Mouse (Mus musculus): ENCODE results near the gene Astn1. TPM values are rescaled to one million over a fixed set of nuclear protein-coding genes. Genes with fewer than 3 reads are reported as not detected.

Gene Astn1
- polyA plus RNA-seq, 1 experiment from 2014 or later, result 59.6 TPM

DNA sequence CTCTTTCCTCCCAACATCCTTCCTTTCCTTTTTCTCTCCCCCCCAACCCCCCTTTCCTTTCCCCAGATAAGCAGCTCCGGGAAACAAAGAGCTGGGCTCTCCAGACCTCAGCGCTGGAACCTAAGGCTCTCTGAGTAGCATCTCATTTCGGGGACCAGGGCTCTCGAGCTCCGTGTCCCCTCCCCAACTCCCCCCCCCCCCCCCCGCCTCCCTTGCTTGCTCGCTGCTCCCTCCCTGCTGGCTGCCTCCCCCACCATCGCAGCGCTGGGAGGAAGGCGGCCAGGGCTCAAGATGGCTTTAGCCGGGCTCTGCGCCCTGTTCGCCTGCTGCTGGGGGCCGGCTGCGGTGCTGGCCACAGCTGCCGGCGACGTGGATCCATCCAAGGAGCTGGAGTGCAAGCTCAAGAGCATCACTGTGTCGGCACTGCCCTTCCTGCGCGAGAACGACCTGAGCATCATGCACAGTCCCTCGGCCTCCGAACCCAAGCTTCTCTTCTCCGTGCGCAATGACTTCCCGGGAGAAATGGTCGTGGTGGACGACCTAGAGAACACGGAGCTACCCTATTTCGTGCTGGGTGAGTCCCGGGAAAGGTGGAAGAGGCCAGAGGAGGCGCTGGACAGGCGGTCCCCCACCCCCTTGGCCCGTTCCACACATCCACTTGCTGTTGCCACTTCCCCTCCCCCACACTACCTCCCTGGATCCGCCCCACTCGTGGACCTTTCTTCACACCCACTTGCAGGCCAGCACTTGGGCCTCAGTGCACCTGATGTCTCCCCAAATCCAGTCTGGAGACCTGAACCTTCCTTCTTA is 424 bp downstream of the Astn1 start:
- Histone ChIP-seq H3K27me3 (ENCODE audit: control insufficient read depth, insufficient read depth, low read length) (no peaks in the 10 kb centered on the region), H3K9ac (replicated peaks; ENCODE audit: low read length) (peak overlapping the region; percentile 98), H3K9me3 (ENCODE audit: control insufficient read depth, low read length) (no peaks in the 10 kb centered on the region), H3K4me2 (ENCODE audit: low read length) (peak overlapping the region; percentile 89), H3K36me3 (ENCODE audit: control insufficient read depth, insufficient read depth, low read length) (0 out of 2 replicates have a peak, but pooled peaks cover 2% of the 10 kb centered on the region), H3K4me3 (replicated peaks; ENCODE audit: low read depth, low read length) (peak overlapping the region; percentile 65), H3K27ac (replicated peaks; ENCODE audit: low read depth, low read length) (peak overlapping the region; percentile 98), H3K4me1 (ENCODE audit: control insufficient read depth, insufficient read depth, low read length) (peaks cover 28% of the 10 kb centered on the region)
- DNase-seq (peak; percentile 83), ATAC-seq (ENCODE audit: low FRiP score, low TSS enrichment) (peak; percentile 80)
- under 1% methylated on average over 35 of the region's 37 CpGs for WGBS

DNA sequence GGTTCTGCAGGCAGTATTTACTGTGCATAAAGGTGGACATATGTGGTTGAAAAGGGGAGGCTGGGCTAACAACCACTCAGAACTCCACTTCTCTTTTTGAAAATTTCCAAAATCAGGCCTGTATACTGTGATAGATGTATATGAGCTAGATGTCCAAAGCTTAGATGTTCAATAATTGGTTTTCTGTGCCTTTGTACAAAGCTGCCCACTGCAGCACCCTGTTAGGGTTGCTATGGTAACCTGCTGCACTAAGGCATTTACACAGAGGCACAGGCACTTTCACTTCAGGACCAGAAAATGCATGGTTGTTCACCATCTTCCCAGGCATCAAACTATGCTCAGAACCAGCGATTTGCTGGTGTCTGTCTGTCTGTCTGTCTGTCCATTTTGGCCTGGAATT is 2.4 kb downstream of the Astn1 start:
- H3K27me3 ChIP-seq (ENCODE audit: control insufficient read depth, insufficient read depth, low read length), result no peaks in the 10 kb centered on the region
- peaks cover 28% of the 10 kb centered on the region for H3K4me1 ChIP-seq (ENCODE audit: control insufficient read depth, insufficient read depth, low read length)
- peak overlapping the region; percentile 65 for H3K4me3 ChIP-seq (replicated peaks; ENCODE audit: low read depth, low read length)
- WGBS, result 19% methylated on average over 1 of the region's 1 CpGs
- H3K27ac ChIP-seq (replicated peaks; ENCODE audit: low read depth, low read length), result peak overlapping the region; percentile 98; the same call in 1 of the 2 replicates
- peak; percentile 83 for DNase-seq
- no peaks in the 10 kb centered on the region for H3K9me3 ChIP-seq (ENCODE audit: control insufficient read depth, low read length)
- H3K4me2 ChIP-seq (ENCODE audit: low read length), result peak overlapping the region; percentile 89
- 0 out of 2 replicates have a peak, but pooled peaks cover 4% of the 10 kb centered on the region for H3K36me3 ChIP-seq (ENCODE audit: control insufficient read depth, insufficient read depth, low read length)
- ATAC-seq (ENCODE audit: low FRiP score, low TSS enrichment), result peak; percentile 57
- H3K9ac ChIP-seq (replicated peaks; ENCODE audit: low read length), result peak overlapping the region; percentile 53; the same call in 1 of the 2 replicates

DNA sequence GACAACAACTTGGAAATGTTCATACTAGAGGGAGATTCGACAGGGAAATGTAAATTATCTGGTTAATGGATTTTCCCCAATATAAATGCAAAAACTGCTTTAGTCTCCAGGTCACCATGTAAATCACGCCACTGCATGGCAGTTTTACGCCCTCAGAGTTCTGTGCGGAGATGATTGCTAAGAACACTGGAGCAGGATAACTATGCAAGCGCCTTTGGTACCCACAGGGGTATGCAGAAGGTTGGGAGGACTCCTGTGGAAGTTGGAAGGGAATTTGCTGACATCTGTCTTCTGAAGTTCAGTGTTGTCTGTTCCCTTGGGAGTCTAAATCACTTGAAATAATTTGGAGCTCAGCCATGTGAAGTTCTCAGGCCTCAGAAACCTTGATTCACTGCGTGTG is 20.2 kb downstream of the Astn1 start:
- peaks cover 10% of the 10 kb centered on the region; the same call in 1 of the 2 replicates for H3K36me3 ChIP-seq (ENCODE audit: control insufficient read depth, insufficient read depth, low read length)
- no peak overlapping the region for H3K9ac ChIP-seq (replicated peaks; ENCODE audit: low read length)
- 88% methylated on average over 6 of the region's 6 CpGs for WGBS
- peaks cover 3% of the 10 kb centered on the region; the same call in 1 of the 2 replicates for H3K4me1 ChIP-seq (ENCODE audit: control insufficient read depth, insufficient read depth, low read length)
- DNase-seq, result no peak
- no peaks in the 10 kb centered on the region for H3K27me3 ChIP-seq (ENCODE audit: control insufficient read depth, insufficient read depth, low read length)
- no peak overlapping the region for H3K4me3 ChIP-seq (replicated peaks; ENCODE audit: low read depth, low read length)
- H3K4me2 ChIP-seq (ENCODE audit: low read length), result no peak overlapping the region
- no peak for ATAC-seq (ENCODE audit: low FRiP score, low TSS enrichment)
- no peak overlapping the region for H3K27ac ChIP-seq (replicated peaks; ENCODE audit: low read depth, low read length)
- no peaks in the 10 kb centered on the region for H3K9me3 ChIP-seq (ENCODE audit: control insufficient read depth, low read length)

DNA sequence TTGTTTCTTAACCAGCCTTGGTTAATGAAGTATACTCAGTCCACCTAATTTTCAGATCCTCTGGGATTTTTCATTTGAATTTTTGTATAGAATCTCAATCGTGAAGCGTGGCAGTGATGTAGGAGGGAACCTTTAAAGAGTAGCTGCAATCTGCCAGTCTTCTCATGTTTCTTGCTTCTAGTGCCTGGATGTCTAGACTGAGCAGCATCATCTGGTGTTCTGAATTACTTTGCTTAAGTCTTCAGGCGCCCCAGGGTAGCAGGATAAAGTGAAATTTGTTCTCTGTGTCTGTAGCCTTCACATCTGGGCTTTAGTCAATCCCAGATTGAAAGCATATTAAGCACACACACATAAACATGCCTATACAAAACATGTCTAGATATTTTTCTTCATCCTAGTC is 21.1 kb downstream of the Astn1 start:
- Histone ChIP-seq H3K27me3 (ENCODE audit: control insufficient read depth, insufficient read depth, low read length) (no peaks in the 10 kb centered on the region), H3K36me3 (ENCODE audit: control insufficient read depth, insufficient read depth, low read length) (peaks cover 12% of the 10 kb centered on the region), H3K4me2 (ENCODE audit: low read length) (no peak overlapping the region), H3K4me1 (ENCODE audit: control insufficient read depth, insufficient read depth, low read length) (peaks cover 3% of the 10 kb centered on the region; the same call in 1 of the 2 replicates), H3K27ac (replicated peaks; ENCODE audit: low read depth, low read length) (no peak overlapping the region), H3K9ac (replicated peaks; ENCODE audit: low read length) (no peak overlapping the region), H3K9me3 (ENCODE audit: control insufficient read depth, low read length) (no peaks in the 10 kb centered on the region), H3K4me3 (replicated peaks; ENCODE audit: low read depth, low read length) (no peak overlapping the region)
- DNase-seq (no peak), ATAC-seq (ENCODE audit: low FRiP score, low TSS enrichment) (no peak)
- 85% methylated on average over 3 of the region's 3 CpGs for WGBS

DNA sequence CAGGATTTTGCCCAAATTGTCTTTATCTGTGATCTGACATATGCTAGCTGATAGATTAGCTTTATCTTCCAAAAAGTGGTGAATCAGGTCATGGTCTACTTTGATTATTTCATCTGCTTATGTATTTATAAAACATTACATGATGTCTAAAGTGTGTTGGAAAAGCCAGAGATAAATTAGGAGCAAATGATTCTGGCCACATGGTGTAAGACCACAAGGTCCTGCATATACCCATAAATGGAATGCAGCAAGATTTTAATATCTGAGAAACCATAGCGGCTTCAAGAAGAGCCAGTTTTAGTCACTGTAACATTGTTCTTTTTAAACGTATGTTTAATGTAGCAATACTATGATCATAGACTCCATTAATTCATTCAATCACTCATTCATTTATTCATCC is 23.2 kb downstream of the Astn1 start:
- H3K4me3 ChIP-seq (replicated peaks; ENCODE audit: low read depth, low read length), result no peak overlapping the region
- H3K9ac ChIP-seq (replicated peaks; ENCODE audit: low read length), result no peak overlapping the region
- WGBS, result 98% methylated on average over 2 of the region's 2 CpGs
- peaks cover 3% of the 10 kb centered on the region; the same call in 1 of the 2 replicates for H3K4me1 ChIP-seq (ENCODE audit: control insufficient read depth, insufficient read depth, low read length)
- no peaks in the 10 kb centered on the region for H3K27me3 ChIP-seq (ENCODE audit: control insufficient read depth, insufficient read depth, low read length)
- H3K27ac ChIP-seq (replicated peaks; ENCODE audit: low read depth, low read length), result no peak overlapping the region
- H3K4me2 ChIP-seq (ENCODE audit: low read length), result no peak overlapping the region
- peaks cover 12% of the 10 kb centered on the region for H3K36me3 ChIP-seq (ENCODE audit: control insufficient read depth, insufficient read depth, low read length)
- no peaks in the 10 kb centered on the region for H3K9me3 ChIP-seq (ENCODE audit: control insufficient read depth, low read length)
- ATAC-seq (ENCODE audit: low FRiP score, low TSS enrichment), result no peak
- DNase-seq, result no peak

DNA sequence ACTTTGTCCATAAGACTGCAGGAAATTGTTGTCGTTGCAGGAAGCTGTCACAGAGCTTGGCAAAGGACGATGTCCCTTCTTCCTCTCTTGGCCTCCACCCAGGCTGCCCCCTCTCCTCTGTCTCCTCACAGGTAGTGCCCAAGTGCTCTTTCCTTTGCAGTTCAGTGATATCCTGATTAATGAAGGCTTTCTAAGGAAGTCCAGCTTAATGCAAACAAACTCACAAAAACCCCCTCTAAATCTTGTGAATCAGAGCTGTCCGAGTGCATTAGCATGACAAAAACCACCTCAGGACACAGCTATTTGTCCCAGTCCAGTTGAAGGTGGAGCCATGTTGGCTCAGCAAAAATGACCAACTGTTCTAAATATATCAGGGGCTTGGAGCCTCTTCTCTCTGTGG is 24.7 kb downstream of the Astn1 start:
- Histone ChIP-seq H3K4me3 (replicated peaks; ENCODE audit: low read depth, low read length) (no peak overlapping the region), H3K36me3 (ENCODE audit: control insufficient read depth, insufficient read depth, low read length) (peaks cover 12% of the 10 kb centered on the region), H3K9me3 (ENCODE audit: control insufficient read depth, low read length) (no peaks in the 10 kb centered on the region), H3K9ac (replicated peaks; ENCODE audit: low read length) (no peak overlapping the region), H3K27ac (replicated peaks; ENCODE audit: low read depth, low read length) (no peak overlapping the region), H3K27me3 (ENCODE audit: control insufficient read depth, insufficient read depth, low read length) (no peaks in the 10 kb centered on the region), H3K4me1 (ENCODE audit: control insufficient read depth, insufficient read depth, low read length) (peaks cover 3% of the 10 kb centered on the region; the same call in 1 of the 2 replicates), H3K4me2 (ENCODE audit: low read length) (no peak overlapping the region)
- DNase-seq, result no peak
- no peak for ATAC-seq (ENCODE audit: low FRiP score, low TSS enrichment)
- WGBS, result 19% methylated on average over 3 of the region's 3 CpGs

DNA sequence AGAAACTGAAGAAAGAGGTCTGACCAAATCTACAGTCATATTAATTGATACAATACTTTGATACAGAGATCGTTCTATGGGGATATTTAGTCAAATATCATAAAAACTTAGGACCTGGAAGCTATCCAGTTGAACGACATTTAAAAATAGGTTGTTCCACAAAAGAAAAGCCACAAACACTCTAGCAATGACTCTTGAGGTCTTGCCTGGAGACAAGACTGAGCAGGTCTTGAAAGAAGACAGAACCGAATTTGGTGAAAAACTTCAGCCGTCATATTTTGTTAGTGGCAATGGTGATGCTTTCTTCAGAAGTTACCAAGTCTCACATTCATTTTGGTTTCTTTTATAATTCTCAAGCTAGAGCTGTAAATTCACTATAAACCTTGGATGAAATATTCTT is 26.9 kb downstream of the Astn1 start:
- Histone ChIP-seq H3K36me3 (ENCODE audit: control insufficient read depth, insufficient read depth, low read length) (peaks cover 12% of the 10 kb centered on the region), H3K9ac (replicated peaks; ENCODE audit: low read length) (no peak overlapping the region), H3K4me3 (replicated peaks; ENCODE audit: low read depth, low read length) (no peak overlapping the region), H3K9me3 (ENCODE audit: control insufficient read depth, low read length) (no peaks in the 10 kb centered on the region), H3K27me3 (ENCODE audit: control insufficient read depth, insufficient read depth, low read length) (no peaks in the 10 kb centered on the region), H3K4me2 (ENCODE audit: low read length) (no peak overlapping the region), H3K27ac (replicated peaks; ENCODE audit: low read depth, low read length) (no peak overlapping the region), H3K4me1 (ENCODE audit: control insufficient read depth, insufficient read depth, low read length) (peaks cover 3% of the 10 kb centered on the region; the same call in 1 of the 2 replicates)
- DNase-seq, result no peak
- ATAC-seq (ENCODE audit: low FRiP score, low TSS enrichment), result no peak
- 95% methylated on average over 4 of the region's 4 CpGs for WGBS

DNA sequence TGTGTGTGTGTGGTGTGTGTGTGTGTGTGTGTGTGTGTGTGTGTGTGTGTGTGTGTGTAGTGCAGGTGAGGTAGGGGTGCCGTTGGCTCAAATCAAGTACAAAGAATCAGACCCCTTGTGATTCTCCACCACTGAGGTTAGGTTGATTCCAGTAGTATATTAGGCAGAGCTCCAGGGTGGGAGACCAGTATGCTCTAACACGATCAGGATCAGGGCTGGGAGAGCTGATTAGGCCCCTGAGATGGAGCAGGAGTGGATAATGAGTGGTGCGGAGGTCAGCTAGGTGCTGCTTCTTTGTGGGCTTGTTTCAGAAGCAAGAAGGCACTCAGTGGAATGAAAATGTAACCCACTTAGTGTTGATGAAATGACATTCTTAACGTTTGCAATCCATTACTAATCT is 28.6 kb downstream of the Astn1 start:
- Histone ChIP-seq H3K36me3 (ENCODE audit: control insufficient read depth, insufficient read depth, low read length) (peaks cover 5% of the 10 kb centered on the region), H3K9ac (replicated peaks; ENCODE audit: low read length) (no peak overlapping the region), H3K27ac (replicated peaks; ENCODE audit: low read depth, low read length) (0 out of 2 replicates have a peak overlapping the region, but pooled peaks have one; percentile 21), H3K4me2 (ENCODE audit: low read length) (no peak overlapping the region), H3K9me3 (ENCODE audit: control insufficient read depth, low read length) (no peaks in the 10 kb centered on the region), H3K4me1 (ENCODE audit: control insufficient read depth, insufficient read depth, low read length) (peaks cover 3% of the 10 kb centered on the region; the same call in 1 of the 2 replicates), H3K4me3 (replicated peaks; ENCODE audit: low read depth, low read length) (no peak overlapping the region), H3K27me3 (ENCODE audit: control insufficient read depth, insufficient read depth, low read length) (no peaks in the 10 kb centered on the region)
- ATAC-seq (ENCODE audit: low FRiP score, low TSS enrichment) (no peak), DNase-seq (no peak)
- 69% methylated on average over 4 of the region's 4 CpGs for WGBS

DNA sequence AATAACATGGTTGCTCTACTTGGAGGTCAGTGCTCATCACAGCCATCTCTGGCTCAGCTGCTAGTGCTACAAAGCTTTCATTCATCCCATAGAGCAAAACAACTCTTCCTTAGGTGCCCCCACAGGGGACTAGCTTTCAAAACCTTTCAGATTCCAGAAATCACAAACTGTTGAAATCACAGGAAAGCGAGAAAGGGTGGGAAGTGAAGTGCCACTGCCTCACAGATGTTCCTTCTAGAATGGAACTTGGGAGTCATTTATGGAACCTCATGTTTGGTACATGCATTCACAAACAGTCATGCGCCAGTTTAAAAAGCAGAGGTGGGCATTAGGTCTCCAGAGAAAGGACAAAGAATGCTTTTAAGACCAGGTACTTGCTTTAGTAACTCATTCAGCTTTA is 35.0 kb downstream of the Astn1 start:
- 97% methylated on average over 2 of the region's 2 CpGs for WGBS
- Histone ChIP-seq H3K4me3 (replicated peaks; ENCODE audit: low read depth, low read length) (no peak overlapping the region), H3K36me3 (ENCODE audit: control insufficient read depth, insufficient read depth, low read length) (no peaks in the 10 kb centered on the region), H3K27me3 (ENCODE audit: control insufficient read depth, insufficient read depth, low read length) (no peaks in the 10 kb centered on the region), H3K27ac (replicated peaks; ENCODE audit: low read depth, low read length) (no peak overlapping the region), H3K4me2 (ENCODE audit: low read length) (no peak overlapping the region), H3K9me3 (ENCODE audit: control insufficient read depth, low read length) (no peaks in the 10 kb centered on the region), H3K9ac (replicated peaks; ENCODE audit: low read length) (no peak overlapping the region), H3K4me1 (ENCODE audit: control insufficient read depth, insufficient read depth, low read length) (no peaks in the 10 kb centered on the region)
- DNase-seq (no peak), ATAC-seq (ENCODE audit: low FRiP score, low TSS enrichment) (no peak)
